Mouse (Mus musculus) G1E (cell line): ENCODE data around the gene Cntd1. TPM values are rescaled to one million over a fixed set of nuclear protein-coding genes. Genes with fewer than 3 reads are reported as not detected.

Source experiments
- ATAC-seq: 2 replicates; pipeline ENCODE4 v1.8.0; 2016; ENCODE audit warnings: mild to moderate bottlenecking; ENCODE audit not compliant: insufficient number of reproducible peaks, poor library complexity, low FRiP score, severe bottlenecking; ENCODE audit errors: extremely low read depth
- DNase-seq: peaks from one replicate; pipeline ENCODE4 v3.0.0; 2012; ENCODE audit warnings: low spot score
- H3K27me3 ChIP-seq: 2 replicates; pipeline ENCODE4 v1.6.1; 2012; ENCODE audit warnings: mild to moderate bottlenecking, low read length, inconsistent platforms; ENCODE audit not compliant: insufficient read depth
- H3K36me3 ChIP-seq: replicated peaks from 2 replicates; pipeline ENCODE3; 2012; ENCODE audit warnings: mild to moderate bottlenecking, inconsistent platforms
- H3K4me1 ChIP-seq: 2 replicates; pipeline ENCODE4 v1.6.1; 2012; ENCODE audit warnings: low read depth, low read length, inconsistent platforms, mixed read lengths; ENCODE audit not compliant: insufficient read depth
- H3K4me3 ChIP-seq: 2 replicates; pipeline ENCODE4 v1.5.1; 2012; ENCODE audit warnings: low read depth, mild to moderate bottlenecking, inconsistent platforms, low read length, moderate library complexity, mixed read lengths
- H3K9me3 ChIP-seq: replicated peaks from 2 replicates; pipeline ENCODE4 v1.6.1; 2012; ENCODE audit warnings: inconsistent platforms
- CTCF ChIP-seq: IDR thresholded peaks from 2 replicates; pipeline ENCODE4 v1.5.1; 2012; ENCODE audit warnings: low read depth, low read length, inconsistent platforms, mixed read lengths
- GATA1 ChIP-seq: IDR thresholded peaks from 2 replicates; pipeline ENCODE4 v1.6.1; 2012; ENCODE audit warnings: borderline replicate concordance, low read length, inconsistent platforms, mixed read lengths
- GATA2 ChIP-seq: IDR thresholded peaks from 2 replicates; pipeline ENCODE4 v1.6.1; 2012; ENCODE audit warnings: low read depth, low read length, inconsistent platforms, borderline replicate concordance
- POLR2AphosphoS5 ChIP-seq: IDR thresholded peaks from 2 replicates; pipeline ENCODE4 v1.6.1; 2012; ENCODE audit warnings: low read depth, low read length, inconsistent platforms; ENCODE audit not compliant: insufficient replicate concordance
- TAL1 ChIP-seq: conservative IDR thresholded peaks from 2 replicates; pipeline ENCODE4 v1.6.1; 2012; ENCODE audit warnings: low read depth, low read length, inconsistent platforms, mixed read lengths
- polyA plus RNA-seq: library from polyadenylated mRNA; stranded (reverse); fragments of >175 nt; gene quantifications from 2 replicates; pipeline ENCODE4 v1.2.3, GENCODE M21; 2012
- total RNA-seq, 2 experiments: library from RNA; stranded (forward) in 1 of 2; stranded (reverse) in 1 of 2; fragments of 200-1000 nt in 1 of 2; fragments of >200 nt in 1 of 2; fragmentation: Nextera tagmentation in 1 of 2; gene quantifications; 2 replicates each; pipeline ENCODE4 v1.2.3; 2014 to 2017

Cntd1 gene
- total and polyA plus RNA-seq, 3 experiments = 0.02 to 1.5 (median 1.1) TPM

GRCm38 (mm10) chr11:101269577-101270116 is 9.2 kb upstream of the Cntd1 start:
- DNase-seq (no peak), ATAC-seq (no peak)
- Histone ChIP-seq H3K9me3 (no peaks in the 10 kb centered on the region), H3K4me1 (peaks cover 43% of the 10 kb centered on the region), H3K36me3 (peaks cover 88% of the 10 kb centered on the region), H3K4me3 (peak overlapping the region; percentile 3; the same call in 1 of the 2 replicates), H3K27me3 (no peaks in the 10 kb centered on the region)
- TF ChIP-seq CTCF (no peak), TAL1 (peak; percentile 15; the same call in 1 of the 2 replicates)

- DNase-seq = no peak
- no peaks in the 10 kb centered on the region for H3K9me3 ChIP-seq
- peaks cover 65% of the 10 kb centered on the region for H3K4me1 ChIP-seq
- H3K27me3 ChIP-seq = no peaks in the 10 kb centered on the region
- TF ChIP-seq CTCF (no peak), POLR2AphosphoS5 (no peak), GATA2 (no peak), GATA1 (no peak), TAL1 (no peak)
- H3K4me3 ChIP-seq = no peak overlapping the region
- no peak for ATAC-seq
- peaks cover 91% of the 10 kb centered on the region for H3K36me3 ChIP-seq
These were observed 6.4 kb upstream of the Cntd1 start for GRCm38 (mm10) chr11:101272446-101272845.

GRCm38 (mm10) chr11:101275309-101275708 is 3.5 kb upstream of the Cntd1 start:
- ATAC-seq (no peak), DNase-seq (no peak)
- Histone ChIP-seq H3K4me3 (no peak overlapping the region), H3K36me3 (peaks cover 73% of the 10 kb centered on the region), H3K9me3 (no peaks in the 10 kb centered on the region), H3K4me1 (peaks cover 62% of the 10 kb centered on the region), H3K27me3 (no peaks in the 10 kb centered on the region)
- TF ChIP-seq GATA1 = no peak

GRCm38 (mm10) chr11:101276319-101277070 is 2.3 kb upstream of the Cntd1 start:
- peaks cover 57% of the 10 kb centered on the region for H3K4me1 ChIP-seq
- H3K4me3 ChIP-seq = peak overlapping the region; percentile 91; the same call in 1 of the 2 replicates
- ATAC-seq (no peak), DNase-seq (no peak)
- H3K36me3 ChIP-seq = peaks cover 62% of the 10 kb centered on the region
- TF ChIP-seq GATA2 = no peak
- no peak for TF ChIP-seq TAL1
- TF ChIP-seq CTCF = no peak
- TF ChIP-seq POLR2AphosphoS5 = no peak
- TF ChIP-seq GATA1 = no peak
- H3K27me3 ChIP-seq = no peaks in the 10 kb centered on the region
- H3K9me3 ChIP-seq = no peaks in the 10 kb centered on the region

GRCm38 (mm10) chr11:101277381-101278222 is 1.2 kb upstream of the Cntd1 start:
- peak; percentile 55 for ATAC-seq
- peaks cover 53% of the 10 kb centered on the region for H3K4me1 ChIP-seq

GRCm38 (mm10) chr11:101279193-101279569 is 369 bp downstream of the Cntd1 start:
- ATAC-seq (no peak), DNase-seq (no peak)
- TF ChIP-seq POLR2AphosphoS5 (no peak), GATA1 (no peak), CTCF (no peak), TAL1 (no peak), GATA2 (no peak)
- Histone ChIP-seq H3K27me3 (no peaks in the 10 kb centered on the region), H3K4me1 (peaks cover 50% of the 10 kb centered on the region), H3K36me3 (peaks cover 39% of the 10 kb centered on the region), H3K9me3 (no peaks in the 10 kb centered on the region), H3K4me3 (peak overlapping the region; percentile 91; the same call in 1 of the 2 replicates)

More at GRCm38 (mm10) chr11:101277381-101278222, 1.2 kb upstream of the Cntd1 start:
- peaks cover 52% of the 10 kb centered on the region for H3K36me3 ChIP-seq
- no peak for TF ChIP-seq TAL1
- TF ChIP-seq GATA2 = no peak
- no peak for TF ChIP-seq CTCF
- TF ChIP-seq POLR2AphosphoS5 = no peak
- no peak for TF ChIP-seq GATA1
- peak overlapping the region; percentile 91 for H3K4me3 ChIP-seq
- DNase-seq = peak; percentile 62
- no peaks in the 10 kb centered on the region for H3K9me3 ChIP-seq
- H3K27me3 ChIP-seq = no peaks in the 10 kb centered on the region
